Mouse (Mus musculus): ENCODE data around the gene Ddah2. TPM values are rescaled to one million over a fixed set of nuclear protein-coding genes. Genes with fewer than 3 reads are reported as not detected.

Ddah2 gene
- polyA plus RNA-seq, 1 experiment from 2014 or later, result 227 TPM

DNA sequence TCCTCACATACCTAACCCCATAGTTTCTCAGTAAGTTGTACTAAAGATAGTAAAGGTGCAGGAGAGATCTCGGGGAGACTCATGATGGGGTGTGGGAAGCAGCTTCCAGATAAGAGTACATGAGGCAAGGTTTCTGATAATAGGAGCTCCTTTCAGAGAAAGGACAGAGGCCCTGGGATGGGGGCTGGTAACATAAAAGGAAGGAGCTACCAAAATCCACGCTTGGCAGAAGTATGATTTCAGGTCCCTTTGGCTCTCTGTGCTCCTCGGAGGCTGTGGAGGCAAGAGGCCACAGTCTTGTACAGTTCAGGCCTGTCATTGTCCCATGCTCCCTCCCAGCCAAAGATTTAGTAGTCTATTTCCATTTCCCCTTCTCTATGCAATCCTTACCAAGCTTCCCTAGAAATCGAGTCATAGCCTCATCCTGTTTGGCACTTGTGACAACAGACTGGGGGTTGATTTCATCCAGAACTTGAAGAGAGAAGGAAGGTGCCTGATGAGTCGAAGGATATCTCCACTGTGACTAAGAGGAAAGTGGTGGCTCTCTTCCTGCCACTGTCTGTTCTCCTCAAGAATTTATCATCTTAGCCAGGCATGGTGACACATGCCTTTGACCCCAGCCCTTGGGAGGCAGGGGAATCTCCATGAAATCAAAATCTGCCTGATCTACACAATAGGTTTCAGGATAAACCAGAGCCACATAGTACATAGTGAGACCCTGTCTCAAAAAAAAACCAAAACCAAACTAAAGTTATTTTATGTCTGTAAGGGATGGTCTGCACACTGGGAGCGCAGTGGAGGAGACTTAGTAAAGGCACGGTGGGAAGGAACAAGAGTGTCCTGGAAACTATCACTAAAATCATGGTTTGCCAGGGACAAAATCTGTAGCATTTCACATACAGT is 13.7 kb upstream of the Ddah2 start:
- H3K4me3 ChIP-seq (replicated peaks; ENCODE audit: low read depth, low read length), result no peak overlapping the region
- no peak for ATAC-seq (replicated peaks; ENCODE audit: low FRiP score, low read depth)

DNA sequence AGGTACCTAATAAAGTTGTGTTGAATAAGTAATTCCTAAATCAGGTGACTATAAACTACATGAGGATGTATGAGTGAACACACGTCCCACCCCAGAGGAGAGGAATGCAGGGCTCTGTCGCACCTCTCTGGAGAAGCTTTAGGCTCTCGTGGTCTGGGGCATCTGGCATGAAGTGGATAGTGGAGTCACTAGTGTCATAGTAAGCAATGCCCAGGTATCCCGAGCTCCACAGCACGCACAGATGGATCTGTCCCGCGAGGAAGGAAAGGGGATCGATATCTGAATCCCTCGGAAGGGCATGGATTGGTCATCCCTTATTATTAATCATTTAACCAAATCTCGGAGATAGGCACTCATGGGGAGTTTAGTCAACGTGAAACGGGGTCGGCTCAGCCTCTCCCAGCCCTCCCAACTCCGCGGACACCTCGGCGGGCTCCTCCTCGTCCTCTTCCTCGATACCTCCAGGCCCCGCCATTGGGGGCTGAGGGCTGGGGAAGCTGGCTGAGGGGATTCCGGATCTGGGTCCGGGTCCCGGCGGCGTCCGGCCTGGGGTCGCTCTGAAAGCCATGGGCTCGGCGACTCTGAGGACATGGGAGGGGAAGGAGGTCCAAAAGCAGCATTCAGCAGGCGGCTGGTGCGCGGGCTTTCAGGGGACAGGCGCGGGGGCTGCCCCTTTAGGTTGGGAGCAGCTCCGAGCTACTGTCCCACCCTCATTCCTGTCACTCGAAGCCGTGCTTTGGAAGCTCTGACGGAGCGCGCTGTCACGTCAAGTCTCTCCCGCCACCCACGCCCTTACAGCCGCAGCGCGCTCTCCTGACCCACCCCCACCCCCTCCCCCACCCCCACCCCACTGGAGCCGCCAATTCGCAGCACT is 12.8 kb upstream of the Ddah2 start:
- peak overlapping the region; percentile 96 for H3K4me2 ChIP-seq (ENCODE audit: low read length)
- no peaks in the 10 kb centered on the region for H3K36me3 ChIP-seq (ENCODE audit: insufficient read depth, low read length)
- peak overlapping the region; percentile 78 for H3K9ac ChIP-seq (ENCODE audit: low read depth, low read length)
- peak overlapping the region; percentile 50 for H3K4me3 ChIP-seq (replicated peaks; ENCODE audit: low read depth, low read length)
- H3K27me3 ChIP-seq (ENCODE audit: insufficient read depth, low read length), result no peaks in the 10 kb centered on the region
- H3K9me3 ChIP-seq (replicated peaks; ENCODE audit: low read length), result no peaks in the 10 kb centered on the region
- peak overlapping the region; percentile 88 for H3K27ac ChIP-seq
- 2% methylated on average over 48 of the region's 48 CpGs for WGBS
- peak; percentile 18 for DNase-seq (ENCODE audit: low spot score)
- TF ChIP-seq CTCF (IDR thresholded peaks at IDR 0.05; ENCODE audit: low read depth), result no peak
- peak; percentile 59 for ATAC-seq (replicated peaks; ENCODE audit: low FRiP score, low read depth)
- peaks cover 32% of the 10 kb centered on the region for H3K4me1 ChIP-seq (replicated peaks; ENCODE audit: insufficient read depth, low read length)

More for the DNA sequence above, 13.7 kb upstream of the Ddah2 start:
- H3K36me3 ChIP-seq (ENCODE audit: insufficient read depth, low read length), result no peaks in the 10 kb centered on the region
- peak overlapping the region; percentile 78; the same call in 1 of the 2 replicates for H3K9ac ChIP-seq (ENCODE audit: low read depth, low read length)
- peaks cover 32% of the 10 kb centered on the region for H3K4me1 ChIP-seq (replicated peaks; ENCODE audit: insufficient read depth, low read length)
- peak overlapping the region; percentile 88 for H3K27ac ChIP-seq
- no peak for TF ChIP-seq CTCF (IDR thresholded peaks at IDR 0.05; ENCODE audit: low read depth)
- 70% methylated on average over 7 of the region's 7 CpGs for WGBS
- no peaks in the 10 kb centered on the region for H3K27me3 ChIP-seq (ENCODE audit: insufficient read depth, low read length)
- no peak for DNase-seq (ENCODE audit: low spot score)
- H3K4me2 ChIP-seq (ENCODE audit: low read length), result peak overlapping the region; percentile 96
- H3K9me3 ChIP-seq (replicated peaks; ENCODE audit: low read length), result no peaks in the 10 kb centered on the region

DNA sequence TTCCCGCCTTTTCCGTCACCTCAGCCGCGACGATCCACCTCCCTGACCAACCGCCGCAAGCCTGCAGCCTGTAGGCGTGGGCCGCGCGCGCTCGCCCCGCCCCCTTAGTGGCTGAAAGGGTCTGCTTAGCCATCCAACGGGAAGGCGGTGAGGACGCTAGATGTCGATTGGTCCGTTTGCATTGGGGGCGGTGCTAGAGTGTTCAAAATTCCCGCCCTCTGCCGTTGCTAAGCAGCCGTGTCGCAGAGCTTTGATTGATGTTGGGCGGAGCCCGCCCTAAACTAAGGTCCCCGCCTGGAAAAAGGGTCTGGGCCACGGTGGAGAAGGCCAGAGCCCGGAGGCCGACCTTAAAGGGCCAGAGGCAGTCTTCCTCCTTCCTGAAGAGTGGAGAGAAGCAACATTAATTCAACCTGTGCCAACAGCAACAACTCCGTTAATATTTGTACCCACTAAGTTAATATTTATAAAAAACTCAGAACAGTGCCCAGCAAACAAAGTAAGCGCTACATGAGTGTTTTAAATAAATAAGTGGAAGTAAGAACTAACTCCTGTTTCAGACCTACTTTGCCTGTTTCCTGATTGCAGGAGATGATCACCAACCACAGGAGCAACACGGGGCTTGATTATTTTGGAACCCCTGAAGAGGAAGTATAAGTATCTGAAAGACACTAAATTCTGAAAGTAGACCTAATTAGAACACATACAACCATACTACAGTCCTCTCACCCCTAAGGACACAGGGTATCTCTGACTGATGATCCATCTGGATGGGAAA is 12.0 kb upstream of the Ddah2 start, which contains the start of gene Msh5:
Msh5 (minus strand) TSS at position 65 of the 775 bp plus-strand sequence.
- Histone ChIP-seq H3K4me1 (replicated peaks; ENCODE audit: insufficient read depth, low read length) (peaks cover 32% of the 10 kb centered on the region), H3K27ac (peak within 1 kb of the TSS; percentile 98), H3K27me3 (ENCODE audit: insufficient read depth, low read length) (no peaks in the 10 kb centered on the region), H3K9me3 (replicated peaks; ENCODE audit: low read length) (no peaks in the 10 kb centered on the region), H3K4me2 (ENCODE audit: low read length) (peak within 1 kb of the TSS; percentile 96), H3K4me3 (replicated peaks; ENCODE audit: low read depth, low read length) (peak within 1 kb of the TSS; percentile 50), H3K9ac (ENCODE audit: low read depth, low read length) (peak within 1 kb of the TSS; percentile 78), H3K36me3 (ENCODE audit: insufficient read depth, low read length) (no peaks in the 10 kb centered on the region)
- TF ChIP-seq CTCF (IDR thresholded peaks at IDR 0.05; ENCODE audit: low read depth), result no peak
- DNase-seq (ENCODE audit: low spot score), result peak; percentile 99
- 2% methylated on average over 33 of the region's 33 CpGs for WGBS
- ATAC-seq (replicated peaks; ENCODE audit: low FRiP score, low read depth), result peak; percentile 96

DNA sequence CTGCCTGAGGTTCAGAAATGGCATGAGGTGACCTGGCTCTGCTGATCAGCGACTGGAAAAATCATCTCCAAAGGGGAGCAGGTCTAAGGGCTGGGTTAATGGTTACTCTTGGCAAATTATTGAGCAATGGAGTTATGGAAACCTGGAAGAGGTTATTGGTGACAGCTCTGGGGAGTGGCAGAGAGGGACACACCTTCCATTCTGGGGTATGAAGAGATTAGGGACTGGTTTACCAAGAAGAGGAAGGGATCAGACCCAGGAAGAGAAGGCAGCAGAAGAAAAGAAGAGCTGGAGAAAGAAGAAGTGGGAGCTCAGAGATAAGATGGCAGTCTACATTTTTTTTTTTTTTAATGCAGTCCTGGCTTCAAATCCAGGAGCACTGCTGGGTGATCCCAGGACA is 11.1 kb upstream of the Ddah2 start:
- Histone ChIP-seq H3K36me3 (ENCODE audit: insufficient read depth, low read length) (0 out of 2 replicates have a peak, but pooled peaks cover 4% of the 10 kb centered on the region), H3K4me2 (ENCODE audit: low read length) (peak overlapping the region; percentile 36), H3K27me3 (ENCODE audit: insufficient read depth, low read length) (no peaks in the 10 kb centered on the region), H3K9ac (ENCODE audit: low read depth, low read length) (no peak overlapping the region), H3K27ac (peak overlapping the region; percentile 98), H3K9me3 (replicated peaks; ENCODE audit: low read length) (no peaks in the 10 kb centered on the region), H3K4me1 (replicated peaks; ENCODE audit: insufficient read depth, low read length) (peaks cover 32% of the 10 kb centered on the region), H3K4me3 (replicated peaks; ENCODE audit: low read depth, low read length) (no peak overlapping the region)
- ATAC-seq (replicated peaks; ENCODE audit: low FRiP score, low read depth) (no peak), DNase-seq (ENCODE audit: low spot score) (peak; percentile 26)
- WGBS, result 31% methylated on average over 1 of the region's 1 CpGs
- TF ChIP-seq CTCF (IDR thresholded peaks at IDR 0.05; ENCODE audit: low read depth), result no peak

DNA sequence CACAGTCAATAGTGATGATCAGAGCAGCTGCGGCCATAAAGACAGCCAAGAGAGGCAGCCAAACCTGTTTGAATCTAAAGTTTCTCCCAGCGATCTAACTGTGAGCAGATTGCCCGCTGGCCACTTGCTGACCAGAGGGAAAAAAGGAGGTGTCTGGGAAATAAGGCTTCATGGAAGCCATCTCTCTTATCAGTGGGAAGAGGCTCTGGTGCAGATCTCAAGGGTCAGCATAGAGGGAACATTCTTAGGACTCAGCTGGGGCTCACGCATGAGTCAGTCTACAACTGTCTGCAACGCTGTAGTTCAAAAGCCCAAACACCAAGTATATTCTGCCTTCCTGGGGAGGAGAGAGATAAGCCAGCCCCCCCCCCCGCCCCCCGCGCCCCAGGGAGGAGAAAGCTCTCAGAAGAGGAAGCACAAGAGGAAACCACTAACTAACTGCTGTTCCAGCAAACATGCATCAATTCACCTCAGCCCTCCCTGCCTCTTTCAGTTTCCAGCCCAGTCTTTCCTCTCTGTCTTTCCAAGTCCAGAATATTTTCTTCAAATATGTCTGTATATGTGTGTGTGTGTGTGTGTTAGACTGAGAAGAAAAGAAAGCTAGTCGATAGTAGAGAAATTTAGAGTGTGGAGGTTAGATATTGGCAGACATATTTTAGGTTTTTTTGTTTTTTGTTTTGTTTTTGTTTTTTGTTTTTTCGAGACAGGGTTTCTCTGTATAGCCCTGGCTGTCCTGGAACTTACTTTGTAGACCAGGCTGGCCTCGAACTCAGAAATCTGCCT is 10.5 kb upstream of the Ddah2 start:
- H3K4me1 ChIP-seq (replicated peaks; ENCODE audit: insufficient read depth, low read length), result peaks cover 32% of the 10 kb centered on the region
- H3K27ac ChIP-seq, result peak overlapping the region; percentile 98
- H3K4me2 ChIP-seq (ENCODE audit: low read length), result peak overlapping the region; percentile 36
- ATAC-seq (replicated peaks; ENCODE audit: low FRiP score, low read depth) (no peak), DNase-seq (ENCODE audit: low spot score) (peak; percentile 63)
- no peaks in the 10 kb centered on the region for H3K9me3 ChIP-seq (replicated peaks; ENCODE audit: low read length)
- peaks cover 11% of the 10 kb centered on the region; the same call in 1 of the 2 replicates for H3K36me3 ChIP-seq (ENCODE audit: insufficient read depth, low read length)
- no peak overlapping the region for H3K4me3 ChIP-seq (replicated peaks; ENCODE audit: low read depth, low read length)
- no peak overlapping the region for H3K9ac ChIP-seq (ENCODE audit: low read depth, low read length)
- no peaks in the 10 kb centered on the region for H3K27me3 ChIP-seq (ENCODE audit: insufficient read depth, low read length)
- WGBS, result 27% methylated on average over 11 of the region's 11 CpGs
- no peak for TF ChIP-seq CTCF (IDR thresholded peaks at IDR 0.05; ENCODE audit: low read depth)

All from kidney, postnatal 0 days (tissue).